Mouse (Mus musculus) heart, embryonic 10.5 days (tissue): Measurements from ENCODE around the gene Gria1. TPM values are rescaled to one million over a fixed set of nuclear protein-coding genes. Genes with fewer than 3 reads are reported as not detected.

ENCODE experiments used
- DNase-seq: peaks from one replicate; pipeline ENCODE4 v3.0.0-alpha.2; 2017; ENCODE audit warnings: low spot score
- H3K27ac ChIP-seq: fragments of 300-500 bp; sonication (generic); 2 replicates; pipeline ENCODE4 v1.5.1; 2016; ENCODE audit warnings: mild to moderate bottlenecking
- H3K27me3 ChIP-seq: fragments of 300-500 bp; sonication (generic); 2 replicates; pipeline ENCODE4 v1.6.1; 2016; ENCODE audit warnings: mild to moderate bottlenecking; ENCODE audit not compliant: poor library complexity, insufficient read depth, severe bottlenecking
- H3K36me3 ChIP-seq: fragments of 300-500 bp; sonication (generic); 2 replicates; pipeline ENCODE4 v1.6.1; 2016; ENCODE audit warnings: mild to moderate bottlenecking, moderate library complexity
- H3K4me1 ChIP-seq: fragments of 300-500 bp; sonication (generic); 2 replicates; pipeline ENCODE4 v1.6.1; 2016; ENCODE audit warnings: mild to moderate bottlenecking
- H3K4me3 ChIP-seq: fragments of 300-500 bp; sonication (generic); 2 replicates; pipeline ENCODE4 v1.5.1; 2016; ENCODE audit warnings: mild to moderate bottlenecking, moderate library complexity
- H3K9me3 ChIP-seq: fragments of 300-500 bp; sonication (generic); 2 replicates; pipeline ENCODE4 v1.6.1; 2016; ENCODE audit warnings: mild to moderate bottlenecking, moderate library complexity
- WGBS: fragments of 180-500 bp; shearing (Covaris S2); methylation state at CpG from one replicate; pipeline ENCODE4 v1.1.7; 2016; 5-methylcytosine and 5-hydroxymethylcytosine counted together
- polyA plus RNA-seq: library from polyadenylated mRNA; unstranded; fragments of >200 nt; fragmentation: Nextera tagmentation; extraction: Ambion mirVana; gene quantifications from 2 replicates; pipeline ENCODE4 v1.2.1, GENCODE M21; 2016

Gene Gria1
- polyA plus RNA-seq, 1 experiment from 2014 or later: 0.64 TPM

GRCm38 (mm10) chr11:57278056-57278455 is 266.9 kb downstream of the Gria1 start:
- no peaks in the 10 kb centered on the region for H3K9me3 ChIP-seq
- WGBS: 18% methylated on average over 10 of the region's 10 CpGs
- peak overlapping the region; percentile 30; the same call in 1 of the 2 replicates for H3K27ac ChIP-seq
- no peak for DNase-seq
- peak overlapping the region; percentile 18; the same call in 1 of the 2 replicates for H3K4me3 ChIP-seq
- H3K36me3 ChIP-seq: no peaks in the 10 kb centered on the region
- H3K4me1 ChIP-seq: peaks cover 12% of the 10 kb centered on the region
- no peaks in the 10 kb centered on the region for H3K27me3 ChIP-seq

- Histone ChIP-seq H3K27ac (no peak overlapping the region), H3K36me3 (no peaks in the 10 kb centered on the region), H3K4me1 (no peaks in the 10 kb centered on the region), H3K27me3 (no peaks in the 10 kb centered on the region), H3K4me3 (no peak overlapping the region), H3K9me3 (no peaks in the 10 kb centered on the region)
- WGBS: 77% methylated on average over 2 of the region's 2 CpGs
- DNase-seq: no peak
Observed at GRCm38 (mm10) chr11:57286119-57286518, 274.9 kb downstream of the Gria1 start.

- 87% methylated on average over 8 of the region's 8 CpGs for WGBS
- DNase-seq: no peak
- Histone ChIP-seq H3K4me1 (no peaks in the 10 kb centered on the region), H3K4me3 (no peak overlapping the region), H3K36me3 (no peaks in the 10 kb centered on the region), H3K9me3 (no peaks in the 10 kb centered on the region), H3K27me3 (no peaks in the 10 kb centered on the region), H3K27ac (no peak overlapping the region)
Observed at GRCm38 (mm10) chr11:57297376-57297775, 286.2 kb downstream of the Gria1 start.

DNA sequence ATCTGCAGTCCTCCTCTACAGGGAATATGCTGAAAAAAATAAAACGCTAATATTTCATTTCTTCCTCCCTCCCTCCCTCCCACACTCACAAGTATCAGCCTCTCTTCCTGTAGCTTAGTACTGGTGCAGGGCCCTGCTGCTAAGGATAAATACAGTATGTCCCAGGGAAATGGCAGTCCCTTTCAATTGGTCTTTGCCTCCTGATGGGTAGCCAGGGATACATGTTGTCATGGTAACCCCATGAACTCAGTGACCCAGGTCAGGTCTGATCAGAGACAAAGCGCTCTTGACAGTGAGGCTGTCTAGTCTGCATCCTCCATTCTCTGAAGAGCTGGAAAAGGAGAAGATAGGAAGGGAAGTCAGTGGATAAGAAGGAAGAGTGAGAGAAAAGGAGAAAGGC is 287.1 kb downstream of the Gria1 start:
- Histone ChIP-seq H3K27ac (no peak overlapping the region), H3K36me3 (no peaks in the 10 kb centered on the region), H3K9me3 (no peaks in the 10 kb centered on the region), H3K4me3 (no peak overlapping the region), H3K4me1 (no peaks in the 10 kb centered on the region), H3K27me3 (no peaks in the 10 kb centered on the region)
- DNase-seq: no peak
- 68% methylated on average over 2 of the region's 2 CpGs for WGBS

DNA sequence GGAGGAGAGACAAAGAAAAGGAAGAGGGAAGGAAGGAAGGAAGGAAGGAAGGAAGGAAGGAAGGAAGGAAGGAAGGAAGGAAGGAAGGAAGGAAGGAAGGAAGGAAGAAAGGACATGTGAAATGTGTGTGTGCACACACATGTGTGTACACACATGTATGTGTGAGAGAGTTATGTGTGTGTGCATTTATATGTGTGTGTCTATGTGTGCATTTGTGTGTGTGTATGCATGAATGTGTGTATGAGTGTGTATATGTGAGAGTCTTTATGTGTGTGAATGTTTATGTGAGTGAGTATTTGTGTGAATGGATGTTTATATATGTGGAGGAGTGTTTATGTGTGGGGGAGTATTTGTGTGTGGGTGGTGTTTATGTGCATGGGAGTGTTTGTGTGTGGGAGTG is 287.5 kb downstream of the Gria1 start:
- Histone ChIP-seq H3K4me1 (no peaks in the 10 kb centered on the region), H3K27ac (no peak overlapping the region), H3K36me3 (no peaks in the 10 kb centered on the region)

GRCm38 (mm10) chr11:57303602-57304001 is 292.4 kb downstream of the Gria1 start:
- Histone ChIP-seq H3K4me3 (no peak overlapping the region), H3K4me1 (no peaks in the 10 kb centered on the region), H3K27ac (no peak overlapping the region), H3K9me3 (no peaks in the 10 kb centered on the region), H3K36me3 (no peaks in the 10 kb centered on the region), H3K27me3 (no peaks in the 10 kb centered on the region)
- WGBS: 100% methylated on average over 1 of the region's 1 CpGs
- no peak for DNase-seq

More for the DNA sequence above, 287.5 kb downstream of the Gria1 start:
- H3K9me3 ChIP-seq: no peaks in the 10 kb centered on the region
- H3K4me3 ChIP-seq: no peak overlapping the region
- no peak for DNase-seq
- no peaks in the 10 kb centered on the region for H3K27me3 ChIP-seq

DNA sequence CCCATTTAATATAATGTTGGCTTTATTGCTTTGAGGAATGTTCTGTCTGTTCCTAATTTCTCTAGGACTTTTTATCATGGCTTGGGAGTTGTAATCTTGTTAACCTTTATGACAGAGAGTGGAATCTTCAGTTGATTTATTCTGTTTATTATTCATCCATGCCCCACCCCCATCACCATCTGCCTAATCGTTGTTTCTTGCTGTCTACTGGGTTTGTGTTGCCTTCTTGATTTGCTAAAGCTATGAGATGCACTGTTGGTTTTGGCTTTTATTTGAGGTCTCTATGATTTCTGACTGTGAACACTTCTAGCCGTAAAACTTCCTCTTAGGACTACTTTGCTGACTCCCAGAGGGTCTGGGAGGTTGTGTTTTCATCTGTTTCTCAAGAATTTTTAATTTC is 294.9 kb downstream of the Gria1 start:
- H3K4me1 ChIP-seq: no peaks in the 10 kb centered on the region
- H3K9me3 ChIP-seq: no peaks in the 10 kb centered on the region
- 89% methylated on average over 2 of the region's 2 CpGs for WGBS
- no peak for DNase-seq
- no peak overlapping the region for H3K4me3 ChIP-seq
- H3K36me3 ChIP-seq: no peaks in the 10 kb centered on the region
- no peaks in the 10 kb centered on the region for H3K27me3 ChIP-seq
- no peak overlapping the region for H3K27ac ChIP-seq

- H3K27me3 ChIP-seq: no peaks in the 10 kb centered on the region
- no peaks in the 10 kb centered on the region for H3K9me3 ChIP-seq
- no peak for DNase-seq
- 96% methylated on average over 1 of the region's 1 CpGs for WGBS
- H3K36me3 ChIP-seq: no peaks in the 10 kb centered on the region
- no peaks in the 10 kb centered on the region for H3K4me1 ChIP-seq
- H3K4me3 ChIP-seq: no peak overlapping the region
- no peak overlapping the region for H3K27ac ChIP-seq
Observed at GRCm38 (mm10) chr11:57306892-57307291, 295.7 kb downstream of the Gria1 start.

- no peak overlapping the region for H3K27ac ChIP-seq
- H3K4me3 ChIP-seq: no peak overlapping the region
- no peak for DNase-seq
- H3K27me3 ChIP-seq: no peaks in the 10 kb centered on the region
- H3K36me3 ChIP-seq: no peaks in the 10 kb centered on the region
- H3K9me3 ChIP-seq: no peaks in the 10 kb centered on the region
- WGBS: 83% methylated on average over 3 of the region's 3 CpGs
- peaks cover 4% of the 10 kb centered on the region; the same call in 1 of the 2 replicates for H3K4me1 ChIP-seq
Observed at GRCm38 (mm10) chr11:57317063-57317462, 305.9 kb downstream of the Gria1 start.

- Histone ChIP-seq H3K36me3 (no peaks in the 10 kb centered on the region), H3K27me3 (no peaks in the 10 kb centered on the region), H3K4me1 (peaks cover 4% of the 10 kb centered on the region; the same call in 1 of the 2 replicates), H3K9me3 (no peaks in the 10 kb centered on the region), H3K27ac (no peak overlapping the region), H3K4me3 (no peak overlapping the region)
- no peak for DNase-seq
- WGBS: 81% methylated on average over 13 of the region's 13 CpGs
Observed at GRCm38 (mm10) chr11:57317478-57317877, 306.3 kb downstream of the Gria1 start.

- no peaks in the 10 kb centered on the region for H3K27me3 ChIP-seq
- no peak for DNase-seq
- no peaks in the 10 kb centered on the region for H3K9me3 ChIP-seq
- no peaks in the 10 kb centered on the region for H3K36me3 ChIP-seq
- no peak overlapping the region for H3K4me3 ChIP-seq
- 87% methylated on average over 3 of the region's 3 CpGs for WGBS
- peaks cover 4% of the 10 kb centered on the region; the same call in 1 of the 2 replicates for H3K4me1 ChIP-seq
- no peak overlapping the region for H3K27ac ChIP-seq
Observed at GRCm38 (mm10) chr11:57319374-57319773, 308.2 kb downstream of the Gria1 start.

DNA sequence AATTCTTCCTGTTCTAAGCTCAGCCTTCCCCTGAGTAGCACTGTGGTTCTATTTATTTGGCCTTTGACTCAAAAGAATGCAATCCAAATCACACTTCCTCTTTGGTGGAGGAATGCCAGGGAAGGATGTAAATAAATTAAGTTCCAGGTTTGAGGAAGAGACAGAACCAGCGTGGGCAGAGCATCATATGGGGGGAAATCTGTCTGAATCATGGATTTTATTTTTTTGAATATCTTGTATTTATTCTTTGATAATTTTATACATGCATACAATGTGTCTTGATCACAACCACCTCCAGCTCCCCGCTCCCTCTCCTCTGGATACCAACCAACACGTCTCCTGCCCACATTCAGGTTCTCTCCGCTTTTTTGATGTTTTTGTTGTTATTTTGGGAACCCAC is 312.9 kb downstream of the Gria1 start:
- H3K4me3 ChIP-seq: no peak overlapping the region
- 80% methylated on average over 4 of the region's 4 CpGs for WGBS
- H3K27ac ChIP-seq: no peak overlapping the region
- peaks cover 4% of the 10 kb centered on the region; the same call in 1 of the 2 replicates for H3K4me1 ChIP-seq
- H3K36me3 ChIP-seq: no peaks in the 10 kb centered on the region
- no peak for DNase-seq
- no peaks in the 10 kb centered on the region for H3K9me3 ChIP-seq
- no peaks in the 10 kb centered on the region for H3K27me3 ChIP-seq
